Mouse (Mus musculus): ENCODE measurements around the gene Ntpcr. TPM values are rescaled to one million over a fixed set of nuclear protein-coding genes. Genes with fewer than 3 reads are reported as not detected.

Ntpcr gene
- polyA plus RNA-seq, 1 experiment = 27.4 TPM

GRCm38 (mm10) chr8:125704434-125704833 is 25.3 kb upstream of the Ntpcr start:
- WGBS = 96% methylated on average over 6 of the region's 6 CpGs
- no peak overlapping the region for H3K27ac ChIP-seq (ENCODE audit: control insufficient read depth, insufficient read depth, low read length)

GRCm38 (mm10) chr8:125705816-125706215 is 23.9 kb upstream of the Ntpcr start:
- H3K36me3 ChIP-seq (ENCODE audit: control insufficient read depth, insufficient read depth, low read length) = no peaks in the 10 kb centered on the region
- DNase-seq = no peak
- WGBS = 96% methylated on average over 7 of the region's 7 CpGs
- TF ChIP-seq POLR2A (IDR thresholded peaks at IDR 0.05; ENCODE audit: control insufficient read depth, extremely low read depth, insufficient read depth, low read length, poor library complexity) (no peak), CTCF (IDR thresholded peaks at IDR 0.05; ENCODE audit: borderline replicate concordance, control insufficient read depth, extremely low read depth, insufficient read depth, low read length, poor library complexity) (no peak)
- H3K27me3 ChIP-seq (ENCODE audit: control insufficient read depth, insufficient read depth, low read length) = no peaks in the 10 kb centered on the region
- H3K4me1 ChIP-seq (replicated peaks; ENCODE audit: control insufficient read depth, insufficient read depth, low read length) = no peaks in the 10 kb centered on the region
- no peak overlapping the region for H3K4me3 ChIP-seq (ENCODE audit: control insufficient read depth, insufficient read depth, low read length)
- no peak overlapping the region for H3K27ac ChIP-seq (ENCODE audit: control insufficient read depth, insufficient read depth, low read length)

More at GRCm38 (mm10) chr8:125704434-125704833, 25.3 kb upstream of the Ntpcr start:
- TF ChIP-seq POLR2A (IDR thresholded peaks at IDR 0.05; ENCODE audit: control insufficient read depth, extremely low read depth, insufficient read depth, low read length, poor library complexity) (no peak), CTCF (IDR thresholded peaks at IDR 0.05; ENCODE audit: borderline replicate concordance, control insufficient read depth, extremely low read depth, insufficient read depth, low read length, poor library complexity) (no peak)
- no peaks in the 10 kb centered on the region for H3K36me3 ChIP-seq (ENCODE audit: control insufficient read depth, insufficient read depth, low read length)
- H3K27me3 ChIP-seq (ENCODE audit: control insufficient read depth, insufficient read depth, low read length) = no peaks in the 10 kb centered on the region
- no peak overlapping the region for H3K4me3 ChIP-seq (ENCODE audit: control insufficient read depth, insufficient read depth, low read length)
- H3K4me1 ChIP-seq (replicated peaks; ENCODE audit: control insufficient read depth, insufficient read depth, low read length) = no peaks in the 10 kb centered on the region
- DNase-seq = no peak

- no peaks in the 10 kb centered on the region for H3K27me3 ChIP-seq (ENCODE audit: control insufficient read depth, insufficient read depth, low read length)
- no peak overlapping the region for H3K4me3 ChIP-seq (ENCODE audit: control insufficient read depth, insufficient read depth, low read length)
- no peaks in the 10 kb centered on the region for H3K36me3 ChIP-seq (ENCODE audit: control insufficient read depth, insufficient read depth, low read length)
- no peak for TF ChIP-seq CTCF (IDR thresholded peaks at IDR 0.05; ENCODE audit: borderline replicate concordance, control insufficient read depth, extremely low read depth, insufficient read depth, low read length, poor library complexity)
- TF ChIP-seq POLR2A (IDR thresholded peaks at IDR 0.05; ENCODE audit: control insufficient read depth, extremely low read depth, insufficient read depth, low read length, poor library complexity) = no peak
- DNase-seq = no peak
- WGBS = 94% methylated on average over 5 of the region's 5 CpGs
- H3K4me1 ChIP-seq (replicated peaks; ENCODE audit: control insufficient read depth, insufficient read depth, low read length) = no peaks in the 10 kb centered on the region
- H3K27ac ChIP-seq (ENCODE audit: control insufficient read depth, insufficient read depth, low read length) = no peak overlapping the region
Observed at GRCm38 (mm10) chr8:125709171-125709570, 20.6 kb upstream of the Ntpcr start.

- no peaks in the 10 kb centered on the region for H3K36me3 ChIP-seq (ENCODE audit: control insufficient read depth, insufficient read depth, low read length)
- H3K4me1 ChIP-seq (replicated peaks; ENCODE audit: control insufficient read depth, insufficient read depth, low read length) = no peaks in the 10 kb centered on the region
- WGBS = 93% methylated on average over 5 of the region's 5 CpGs
- H3K27ac ChIP-seq (ENCODE audit: control insufficient read depth, insufficient read depth, low read length) = no peak overlapping the region
- H3K27me3 ChIP-seq (ENCODE audit: control insufficient read depth, insufficient read depth, low read length) = no peaks in the 10 kb centered on the region
- no peak overlapping the region for H3K4me3 ChIP-seq (ENCODE audit: control insufficient read depth, insufficient read depth, low read length)
- TF ChIP-seq POLR2A (IDR thresholded peaks at IDR 0.05; ENCODE audit: control insufficient read depth, extremely low read depth, insufficient read depth, low read length, poor library complexity) (no peak), CTCF (IDR thresholded peaks at IDR 0.05; ENCODE audit: borderline replicate concordance, control insufficient read depth, extremely low read depth, insufficient read depth, low read length, poor library complexity) (no peak)
- DNase-seq = no peak
Observed at GRCm38 (mm10) chr8:125711514-125711913, 18.2 kb upstream of the Ntpcr start.

DNA sequence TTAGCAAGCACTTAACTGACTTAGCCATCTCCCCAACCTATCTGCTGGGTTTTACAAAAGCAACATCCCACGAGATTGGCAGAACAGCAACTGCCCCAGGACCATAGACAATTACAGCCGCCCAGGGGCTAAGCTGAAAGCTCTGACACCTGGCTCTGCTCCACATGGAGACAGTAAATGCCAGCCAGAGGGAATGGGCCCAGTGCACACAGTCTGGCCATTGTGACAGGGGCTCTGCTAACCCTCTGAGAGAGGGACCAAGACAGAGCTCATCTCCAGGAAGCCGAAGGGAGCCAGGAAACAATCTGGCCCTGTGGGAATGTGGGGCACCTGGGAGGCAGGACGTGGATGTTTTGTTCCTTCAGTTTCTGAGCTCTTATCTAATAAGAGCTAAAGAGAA is 13.6 kb upstream of the Ntpcr start:
- no peak overlapping the region for H3K4me3 ChIP-seq (ENCODE audit: control insufficient read depth, insufficient read depth, low read length)
- TF ChIP-seq POLR2A (IDR thresholded peaks at IDR 0.05; ENCODE audit: control insufficient read depth, extremely low read depth, insufficient read depth, low read length, poor library complexity) (no peak), CTCF (IDR thresholded peaks at IDR 0.05; ENCODE audit: borderline replicate concordance, control insufficient read depth, extremely low read depth, insufficient read depth, low read length, poor library complexity) (no peak)
- 81% methylated on average over 4 of the region's 4 CpGs for WGBS
- no peak for DNase-seq
- H3K4me1 ChIP-seq (replicated peaks; ENCODE audit: control insufficient read depth, insufficient read depth, low read length) = no peaks in the 10 kb centered on the region
- H3K27me3 ChIP-seq (ENCODE audit: control insufficient read depth, insufficient read depth, low read length) = no peaks in the 10 kb centered on the region
- no peak overlapping the region for H3K27ac ChIP-seq (ENCODE audit: control insufficient read depth, insufficient read depth, low read length)
- H3K36me3 ChIP-seq (ENCODE audit: control insufficient read depth, insufficient read depth, low read length) = no peaks in the 10 kb centered on the region

- DNase-seq = no peak
- no peak overlapping the region for H3K27ac ChIP-seq (ENCODE audit: control insufficient read depth, insufficient read depth, low read length)
- no peaks in the 10 kb centered on the region for H3K4me1 ChIP-seq (replicated peaks; ENCODE audit: control insufficient read depth, insufficient read depth, low read length)
- 88% methylated on average over 7 of the region's 7 CpGs for WGBS
- no peak overlapping the region for H3K4me3 ChIP-seq (ENCODE audit: control insufficient read depth, insufficient read depth, low read length)
- no peaks in the 10 kb centered on the region for H3K36me3 ChIP-seq (ENCODE audit: control insufficient read depth, insufficient read depth, low read length)
- no peak for TF ChIP-seq CTCF (IDR thresholded peaks at IDR 0.05; ENCODE audit: borderline replicate concordance, control insufficient read depth, extremely low read depth, insufficient read depth, low read length, poor library complexity)
- no peak for TF ChIP-seq POLR2A (IDR thresholded peaks at IDR 0.05; ENCODE audit: control insufficient read depth, extremely low read depth, insufficient read depth, low read length, poor library complexity)
- no peaks in the 10 kb centered on the region for H3K27me3 ChIP-seq (ENCODE audit: control insufficient read depth, insufficient read depth, low read length)
Observed at GRCm38 (mm10) chr8:125716613-125717012, 13.2 kb upstream of the Ntpcr start.

DNA sequence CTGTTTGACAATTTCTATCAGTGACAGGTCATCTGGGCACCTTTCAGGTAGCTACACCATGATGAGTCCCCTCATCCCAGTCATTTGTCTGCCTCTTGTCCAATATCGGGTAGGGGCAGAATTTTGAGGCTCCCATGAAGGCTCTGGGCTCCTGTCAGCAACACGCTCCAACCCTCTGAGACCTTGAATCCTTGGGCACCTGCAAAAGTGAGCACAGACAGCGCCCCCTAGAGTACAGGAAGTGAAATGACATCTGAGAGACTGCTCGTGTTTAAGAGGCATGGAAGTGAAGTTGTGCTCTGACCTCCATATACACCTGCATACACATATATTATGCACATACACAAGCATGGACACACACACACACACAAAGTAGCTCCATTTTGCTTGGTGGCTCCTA is 10.8 kb upstream of the Ntpcr start:
- Histone ChIP-seq H3K4me3 (ENCODE audit: control insufficient read depth, insufficient read depth, low read length) (no peak overlapping the region), H3K27ac (ENCODE audit: control insufficient read depth, insufficient read depth, low read length) (no peak overlapping the region), H3K36me3 (ENCODE audit: control insufficient read depth, insufficient read depth, low read length) (no peaks in the 10 kb centered on the region), H3K27me3 (ENCODE audit: control insufficient read depth, insufficient read depth, low read length) (no peaks in the 10 kb centered on the region), H3K4me1 (replicated peaks; ENCODE audit: control insufficient read depth, insufficient read depth, low read length) (no peaks in the 10 kb centered on the region)
- WGBS = 74% methylated on average over 4 of the region's 4 CpGs
- TF ChIP-seq CTCF (IDR thresholded peaks at IDR 0.05; ENCODE audit: borderline replicate concordance, control insufficient read depth, extremely low read depth, insufficient read depth, low read length, poor library complexity) (peak; percentile 60; the same call in 1 of the 2 replicates), POLR2A (IDR thresholded peaks at IDR 0.05; ENCODE audit: control insufficient read depth, extremely low read depth, insufficient read depth, low read length, poor library complexity) (no peak)
- no peak for DNase-seq
